Mouse (Mus musculus): ENCODE measurements around the gene Ntrk3. TPM values are rescaled to one million over a fixed set of nuclear protein-coding genes. Genes with fewer than 3 reads are reported as not detected.

The Ntrk3 gene
- polyA plus RNA-seq, 1 experiment from 2014 or later, result 2.2 TPM

GRCm38 (mm10) chr7:78754458-78755000 is 16.7 kb upstream of the Ntrk3 start:
- Histone ChIP-seq H3K27me3 (ENCODE audit: control insufficient read depth, insufficient read depth, low read length) (no peaks in the 10 kb centered on the region), H3K4me3 (ENCODE audit: low read depth, low read length) (no peak overlapping the region), H3K9me3 (ENCODE audit: control insufficient read depth, low read length) (no peaks in the 10 kb centered on the region), H3K9ac (ENCODE audit: low read length) (no peak overlapping the region), H3K4me1 (replicated peaks; ENCODE audit: control insufficient read depth, insufficient read depth) (no peaks in the 10 kb centered on the region), H3K4me2 (replicated peaks; ENCODE audit: low read depth) (no peak overlapping the region), H3K36me3 (ENCODE audit: control insufficient read depth, insufficient read depth, low read length) (no peaks in the 10 kb centered on the region), H3K27ac (replicated peaks) (no peak overlapping the region)
- no peak for TF ChIP-seq EP300 (optimal IDR thresholded peaks at IDR 0.05)
- TF ChIP-seq CTCF (IDR thresholded peaks at IDR 0.05; ENCODE audit: low read depth), result no peak
- no peak for ATAC-seq (ENCODE audit: low FRiP score, low TSS enrichment)
- WGBS, result 67% methylated on average over 8 of the region's 8 CpGs
- no peak for DNase-seq (ENCODE audit: low spot score)

- Histone ChIP-seq H3K27ac (replicated peaks) (no peak overlapping the region), H3K36me3 (ENCODE audit: control insufficient read depth, insufficient read depth, low read length) (no peaks in the 10 kb centered on the region), H3K4me2 (replicated peaks; ENCODE audit: low read depth) (no peak overlapping the region), H3K9me3 (ENCODE audit: control insufficient read depth, low read length) (no peaks in the 10 kb centered on the region), H3K4me3 (ENCODE audit: low read depth, low read length) (no peak overlapping the region), H3K4me1 (replicated peaks; ENCODE audit: control insufficient read depth, insufficient read depth) (no peaks in the 10 kb centered on the region), H3K9ac (ENCODE audit: low read length) (no peak overlapping the region), H3K27me3 (ENCODE audit: control insufficient read depth, insufficient read depth, low read length) (no peaks in the 10 kb centered on the region)
- no peak for DNase-seq (ENCODE audit: low spot score)
- TF ChIP-seq EP300 (optimal IDR thresholded peaks at IDR 0.05), result no peak
- no peak for TF ChIP-seq CTCF (IDR thresholded peaks at IDR 0.05; ENCODE audit: low read depth)
- 67% methylated on average over 7 of the region's 7 CpGs for WGBS
- no peak for ATAC-seq (ENCODE audit: low FRiP score, low TSS enrichment)
These were observed 16.1 kb upstream of the Ntrk3 start for GRCm38 (mm10) chr7:78753752-78754457.

DNA sequence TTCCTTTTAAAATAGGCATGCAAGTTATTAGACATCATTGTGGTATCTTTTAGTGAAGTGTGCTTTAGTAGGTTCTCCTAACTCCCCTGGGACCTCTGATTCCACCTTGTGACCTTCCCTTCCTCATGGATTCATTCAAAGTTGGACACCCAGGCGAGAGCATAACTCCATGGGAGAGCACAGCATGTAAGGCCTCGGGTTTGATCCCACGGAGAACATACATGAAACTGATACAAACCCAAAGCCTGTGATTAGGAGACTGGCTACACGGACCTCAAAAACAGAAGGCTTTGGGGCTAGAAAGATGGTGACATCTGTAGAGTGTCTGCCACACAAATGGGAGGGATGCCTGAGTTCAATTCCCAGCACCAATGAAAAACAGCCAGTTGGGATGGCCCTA is 15.1 kb upstream of the Ntrk3 start:
- no peaks in the 10 kb centered on the region for H3K4me1 ChIP-seq (replicated peaks; ENCODE audit: control insufficient read depth, insufficient read depth)
- TF ChIP-seq EP300 (optimal IDR thresholded peaks at IDR 0.05), result no peak
- TF ChIP-seq CTCF (IDR thresholded peaks at IDR 0.05; ENCODE audit: low read depth), result no peak
- H3K36me3 ChIP-seq (ENCODE audit: control insufficient read depth, insufficient read depth, low read length), result no peaks in the 10 kb centered on the region
- H3K9me3 ChIP-seq (ENCODE audit: control insufficient read depth, low read length), result no peaks in the 10 kb centered on the region
- H3K27ac ChIP-seq (replicated peaks), result no peak overlapping the region
- no peaks in the 10 kb centered on the region for H3K27me3 ChIP-seq (ENCODE audit: control insufficient read depth, insufficient read depth, low read length)
- H3K4me3 ChIP-seq (ENCODE audit: low read depth, low read length), result no peak overlapping the region
- ATAC-seq (ENCODE audit: low FRiP score, low TSS enrichment) (no peak), DNase-seq (ENCODE audit: low spot score) (no peak)
- no peak overlapping the region for H3K9ac ChIP-seq (ENCODE audit: low read length)
- WGBS, result 92% methylated on average over 4 of the region's 4 CpGs
- H3K4me2 ChIP-seq (replicated peaks; ENCODE audit: low read depth), result no peak overlapping the region

DNA sequence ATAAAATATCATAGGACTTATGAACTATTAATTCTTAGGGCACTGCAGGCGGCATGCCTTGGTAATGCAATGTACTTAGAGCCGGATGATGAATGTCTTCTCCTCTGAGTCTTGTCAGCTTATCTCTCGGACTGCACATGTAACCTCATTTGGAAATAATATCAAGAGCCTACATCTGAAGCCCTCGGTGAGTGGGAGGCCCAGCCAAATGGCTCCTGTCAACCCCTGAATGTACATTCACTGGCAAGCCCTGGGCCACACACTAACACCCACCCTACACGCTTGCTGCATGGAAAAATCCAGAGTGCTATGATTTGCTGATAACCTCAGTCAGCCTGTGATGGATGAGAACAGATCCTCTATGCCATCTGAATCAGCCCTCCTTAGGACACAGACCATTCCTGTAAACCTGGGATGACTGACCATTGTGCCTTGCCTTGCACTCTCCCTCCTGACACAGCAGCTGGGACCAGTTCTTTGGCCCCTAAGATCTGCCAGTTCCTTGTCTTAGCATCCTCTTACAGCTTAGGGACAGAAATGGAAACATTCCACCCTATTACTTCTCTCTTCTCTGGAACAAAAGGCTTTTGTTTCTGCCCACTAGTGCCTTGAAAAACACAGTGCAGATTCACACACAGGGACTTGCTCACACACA is 6.0 kb upstream of the Ntrk3 start:
- ATAC-seq (ENCODE audit: low FRiP score, low TSS enrichment) (no peak), DNase-seq (ENCODE audit: low spot score) (no peak)
- Histone ChIP-seq H3K9ac (ENCODE audit: low read length) (no peak overlapping the region), H3K4me2 (replicated peaks; ENCODE audit: low read depth) (no peak overlapping the region), H3K36me3 (ENCODE audit: control insufficient read depth, insufficient read depth, low read length) (no peaks in the 10 kb centered on the region), H3K4me3 (ENCODE audit: low read depth, low read length) (no peak overlapping the region), H3K27ac (replicated peaks) (no peak overlapping the region), H3K27me3 (ENCODE audit: control insufficient read depth, insufficient read depth, low read length) (no peaks in the 10 kb centered on the region), H3K4me1 (replicated peaks; ENCODE audit: control insufficient read depth, insufficient read depth) (no peaks in the 10 kb centered on the region), H3K9me3 (ENCODE audit: control insufficient read depth, low read length) (no peaks in the 10 kb centered on the region)
- 56% methylated on average over 5 of the region's 5 CpGs for WGBS
- TF ChIP-seq CTCF (IDR thresholded peaks at IDR 0.05; ENCODE audit: low read depth) (no peak), EP300 (optimal IDR thresholded peaks at IDR 0.05) (no peak)

DNA sequence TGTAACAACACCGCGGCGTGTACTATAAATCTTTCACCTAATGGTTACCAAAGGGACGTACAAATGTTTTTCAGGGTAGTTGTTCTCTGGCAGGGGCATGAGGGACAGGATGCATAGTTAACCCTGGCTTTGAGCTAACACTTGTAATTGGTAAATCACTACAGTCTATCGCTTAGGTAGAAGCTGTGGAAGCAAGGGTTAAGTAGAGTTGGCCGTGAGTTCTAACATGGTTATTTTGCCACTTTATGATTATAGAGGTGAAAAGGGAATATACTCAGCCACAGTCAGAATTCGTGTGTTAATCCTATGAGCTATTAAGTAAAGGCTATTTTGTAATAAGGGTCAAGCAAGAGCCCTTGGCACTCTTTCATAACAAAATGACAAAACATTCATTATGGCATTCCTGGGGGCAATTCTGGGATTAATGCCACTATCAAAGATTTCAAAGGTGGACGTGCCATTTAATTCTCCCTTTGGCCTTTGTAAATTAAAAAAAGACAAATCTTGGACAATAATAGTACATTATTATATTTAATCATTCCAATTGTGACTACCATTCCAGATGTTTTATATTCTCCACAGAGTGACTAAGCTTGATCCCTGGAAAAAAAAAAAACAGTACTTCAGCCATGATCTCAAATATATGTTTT is 1.7 kb upstream of the Ntrk3 start:
- no peak overlapping the region for H3K9ac ChIP-seq (ENCODE audit: low read length)
- H3K36me3 ChIP-seq (ENCODE audit: control insufficient read depth, insufficient read depth, low read length), result no peaks in the 10 kb centered on the region
- H3K4me3 ChIP-seq (ENCODE audit: low read depth, low read length), result no peak overlapping the region
- H3K9me3 ChIP-seq (ENCODE audit: control insufficient read depth, low read length), result no peaks in the 10 kb centered on the region
- H3K27me3 ChIP-seq (ENCODE audit: control insufficient read depth, insufficient read depth, low read length), result no peaks in the 10 kb centered on the region
- DNase-seq (ENCODE audit: low spot score) (no peak), ATAC-seq (ENCODE audit: low FRiP score, low TSS enrichment) (no peak)
- 72% methylated on average over 8 of the region's 8 CpGs for WGBS
- no peaks in the 10 kb centered on the region for H3K4me1 ChIP-seq (replicated peaks; ENCODE audit: control insufficient read depth, insufficient read depth)
- TF ChIP-seq EP300 (optimal IDR thresholded peaks at IDR 0.05), result no peak
- no peak for TF ChIP-seq CTCF (IDR thresholded peaks at IDR 0.05; ENCODE audit: low read depth)
- H3K4me2 ChIP-seq (replicated peaks; ENCODE audit: low read depth), result no peak overlapping the region
- H3K27ac ChIP-seq (replicated peaks), result no peak overlapping the region
